Mouse (Mus musculus) forebrain, embryonic 11.5 days (tissue): ENCODE data around the gene Mcrs1. TPM values are rescaled to one million over a fixed set of nuclear protein-coding genes. Genes with fewer than 3 reads are reported as not detected.
"Not testable (repeated sequence)": the region's sequence is repeated elsewhere in the genome, so short reads cannot be mapped to it uniquely, and the experiment has no call there.

Experiments
- ATAC-seq: fragments of 200-750 bp; cut with Nextera tagmentation; replicated peaks from 2 replicates; pipeline ENCODE4 v1.8.0; 2017; ENCODE audit warnings: moderate TSS enrichment; ENCODE audit not compliant: low FRiP score
- DNase-seq: peaks from one replicate; pipeline ENCODE4 v3.0.0-alpha.2; 2017; ENCODE audit warnings: low spot score
- H3K27ac ChIP-seq: fragments of 300-500 bp; sonication (generic); 2 replicates; pipeline ENCODE4 v1.5.1; 2014; ENCODE audit warnings: low read depth, low read length
- H3K27me3 ChIP-seq: fragments of 300-500 bp; sonication (generic); 2 replicates; pipeline ENCODE4 v1.6.1; 2014; ENCODE audit warnings: mild to moderate bottlenecking, low read length, mixed read lengths; ENCODE audit not compliant: control insufficient read depth, insufficient read depth
- H3K36me3 ChIP-seq: fragments of 300-500 bp; sonication (generic); 2 replicates; pipeline ENCODE4 v1.6.1; 2014; ENCODE audit warnings: mild to moderate bottlenecking, low read length, moderate library complexity, mixed read lengths; ENCODE audit not compliant: control insufficient read depth, insufficient read depth
- H3K4me1 ChIP-seq: fragments of 300-500 bp; sonication (generic); replicated peaks from 2 replicates; pipeline ENCODE4 v1.6.1; 2014; ENCODE audit warnings: low read length, mixed read lengths; ENCODE audit not compliant: control insufficient read depth, insufficient read depth
- H3K4me2 ChIP-seq: fragments of 300-500 bp; sonication (generic); 2 replicates; pipeline ENCODE4 v1.6.1; 2014; ENCODE audit warnings: low read depth, mild to moderate bottlenecking, low read length, moderate library complexity, mixed read lengths; ENCODE audit not compliant: severe bottlenecking
- H3K4me3 ChIP-seq: fragments of 300-500 bp; sonication (generic); 2 replicates; pipeline ENCODE4 v1.5.1; 2014; ENCODE audit warnings: low read depth, low read length
- H3K9ac ChIP-seq: fragments of 300-500 bp; sonication (generic); 2 replicates; pipeline ENCODE4 v1.6.1; 2014; ENCODE audit warnings: low read length
- H3K9me3 ChIP-seq: fragments of 300-500 bp; sonication (generic); 2 replicates; pipeline ENCODE4 v1.6.1; 2016; ENCODE audit warnings: low read length, mixed read lengths; ENCODE audit not compliant: control insufficient read depth
- WGBS: fragments of 180-500 bp; shearing (Covaris S2); extraction: QIAGEN DNeasy Blood & Tissue Kit; methylation state at CpG from one replicate; pipeline ENCODE4 v1.1.7; 2014; 5-methylcytosine and 5-hydroxymethylcytosine counted together
- polyA plus RNA-seq: library from polyadenylated mRNA; unstranded; fragments of >200 nt; fragmentation: Nextera tagmentation; extraction: Ambion mirVana; gene quantifications from 2 replicates; pipeline ENCODE4 v1.2.1, GENCODE M21; 2014

Mcrs1 gene
- polyA plus RNA-seq, 1 experiment from 2014 or later = 194 TPM

GRCm38 (mm10) chr15:99254477-99255005, 2.8 kb upstream of the Mcrs1 start:
- ATAC-seq (no peak), DNase-seq (no peak)
- Histone ChIP-seq H3K36me3 (no peaks in the 10 kb centered on the region), H3K4me2 (no peak overlapping the region), H3K9me3 (no peaks in the 10 kb centered on the region), H3K9ac (no peak overlapping the region), H3K4me1 (no peaks in the 10 kb centered on the region), H3K27me3 (no peaks in the 10 kb centered on the region), H3K4me3 (no peak overlapping the region), H3K27ac (no peak overlapping the region)
- WGBS = 94% methylated on average over 2 of the region's 2 CpGs

- Histone ChIP-seq H3K9me3 (no peaks in the 10 kb centered on the region), H3K27me3 (no peaks in the 10 kb centered on the region), H3K4me3 (no peak overlapping the region), H3K9ac (no peak overlapping the region), H3K4me1 (no peaks in the 10 kb centered on the region), H3K36me3 (no peaks in the 10 kb centered on the region), H3K27ac (no peak overlapping the region), H3K4me2 (no peak overlapping the region)
- WGBS = 93% methylated on average over 6 of the region's 6 CpGs
- no peak for DNase-seq
- no peak for ATAC-seq
These were observed 2.0 kb upstream of the Mcrs1 start for GRCm38 (mm10) chr15:99253772-99254171.

GRCm38 (mm10) chr15:99253175-99253479, 1.4 kb upstream of the Mcrs1 start:
- not testable (repeated sequence) for ATAC-seq, H3K27me3 ChIP-seq, H3K4me3 ChIP-seq, H3K36me3 ChIP-seq, H3K27ac ChIP-seq, H3K9me3 ChIP-seq, H3K9ac ChIP-seq, DNase-seq, H3K4me1 ChIP-seq, H3K4me2 ChIP-seq
- 48% methylated on average over 2 of the region's 2 CpGs for WGBS

DNA sequence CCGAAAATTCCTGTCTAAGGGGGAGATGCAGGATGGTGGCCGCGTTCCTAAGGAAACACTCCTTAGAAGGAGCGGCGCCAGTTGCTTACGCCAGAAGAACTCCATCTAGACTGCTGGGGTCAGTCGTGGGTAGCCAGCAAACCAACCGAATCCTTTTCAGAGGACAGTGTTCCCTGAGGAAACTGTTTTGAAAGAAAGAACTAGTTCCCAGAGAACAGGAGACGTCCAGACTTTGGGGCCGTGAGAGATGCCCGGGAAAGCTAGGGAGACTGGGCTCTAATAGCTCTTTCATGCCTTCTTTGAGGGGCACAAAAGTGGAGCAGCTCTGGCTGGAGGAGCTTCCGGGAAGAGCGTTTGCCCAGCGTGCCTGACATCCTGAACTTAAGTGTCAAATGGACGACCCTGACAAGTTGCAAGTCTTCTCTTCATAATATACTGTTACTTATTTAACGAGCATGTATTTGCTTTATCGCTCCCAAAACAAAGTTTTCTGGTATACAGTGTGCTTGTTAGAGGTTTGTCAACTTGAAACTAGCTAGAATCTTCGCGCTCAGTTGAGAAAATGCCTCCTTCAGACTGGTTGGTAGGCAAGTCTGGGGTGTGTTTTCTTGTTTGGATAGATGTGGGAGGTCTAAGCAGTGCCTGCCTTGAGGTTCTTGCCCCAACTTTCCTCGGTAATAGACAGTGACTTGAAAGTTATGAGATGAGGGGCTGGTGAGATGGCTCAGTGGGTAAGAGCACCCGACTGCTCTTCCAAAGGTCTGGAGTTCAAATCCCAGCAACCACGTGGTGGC, 817 bp upstream of the Mcrs1 start:
- no peak for DNase-seq
- WGBS = 5% methylated on average over 22 of the region's 22 CpGs
- Histone ChIP-seq H3K9me3 (no peaks in the 10 kb centered on the region), H3K4me2 (peak overlapping the region; percentile 71), H3K9ac (peak overlapping the region; percentile 70), H3K27ac (peak overlapping the region; percentile 91), H3K4me1 (no peaks in the 10 kb centered on the region), H3K4me3 (peak overlapping the region; percentile 67), H3K27me3 (no peaks in the 10 kb centered on the region), H3K36me3 (peaks cover 4% of the 10 kb centered on the region; the same call in 1 of the 2 replicates)
- peak; percentile 34 for ATAC-seq

- DNase-seq = not testable (repeated sequence)
These were observed 650 bp downstream of the Mcrs1 start for GRCm38 (mm10) chr15:99251111-99251510.

GRCm38 (mm10) chr15:99249938-99250337, 1.8 kb downstream of the Mcrs1 start:
- H3K9ac ChIP-seq = no peak overlapping the region
- H3K4me3 ChIP-seq = no peak overlapping the region
- H3K27me3 ChIP-seq = no peaks in the 10 kb centered on the region
- DNase-seq (no peak), ATAC-seq (no peak)
- no peaks in the 10 kb centered on the region for H3K9me3 ChIP-seq
- no peak overlapping the region for H3K27ac ChIP-seq
- 92% methylated on average over 11 of the region's 11 CpGs for WGBS
- no peak overlapping the region for H3K4me2 ChIP-seq
- no peaks in the 10 kb centered on the region for H3K4me1 ChIP-seq
- peaks cover 5% of the 10 kb centered on the region; the same call in 1 of the 2 replicates for H3K36me3 ChIP-seq

More at GRCm38 (mm10) chr15:99251111-99251510, 650 bp downstream of the Mcrs1 start:
- under 1% methylated on average over 14 of the region's 15 CpGs for WGBS
- ATAC-seq = peak; percentile 15
- H3K9ac ChIP-seq = peak overlapping the region; percentile 41
- H3K27ac ChIP-seq, H3K36me3 ChIP-seq, H3K27me3 ChIP-seq, H3K4me1 ChIP-seq, H3K9me3 ChIP-seq: not testable (repeated sequence)
- H3K4me2 ChIP-seq = peak overlapping the region; percentile 71
- peak overlapping the region; percentile 67 for H3K4me3 ChIP-seq

GRCm38 (mm10) chr15:99248972-99249371, 2.8 kb downstream of the Mcrs1 start:
- peaks cover 8% of the 10 kb centered on the region; the same call in 1 of the 2 replicates for H3K36me3 ChIP-seq
- no peaks in the 10 kb centered on the region for H3K9me3 ChIP-seq
- no peak overlapping the region for H3K4me3 ChIP-seq
- 93% methylated on average over 9 of the region's 9 CpGs for WGBS
- DNase-seq (no peak), ATAC-seq (no peak)
- no peaks in the 10 kb centered on the region for H3K27me3 ChIP-seq
- no peak overlapping the region for H3K9ac ChIP-seq
- no peak overlapping the region for H3K4me2 ChIP-seq
- H3K4me1 ChIP-seq = no peaks in the 10 kb centered on the region
- no peak overlapping the region for H3K27ac ChIP-seq

DNA sequence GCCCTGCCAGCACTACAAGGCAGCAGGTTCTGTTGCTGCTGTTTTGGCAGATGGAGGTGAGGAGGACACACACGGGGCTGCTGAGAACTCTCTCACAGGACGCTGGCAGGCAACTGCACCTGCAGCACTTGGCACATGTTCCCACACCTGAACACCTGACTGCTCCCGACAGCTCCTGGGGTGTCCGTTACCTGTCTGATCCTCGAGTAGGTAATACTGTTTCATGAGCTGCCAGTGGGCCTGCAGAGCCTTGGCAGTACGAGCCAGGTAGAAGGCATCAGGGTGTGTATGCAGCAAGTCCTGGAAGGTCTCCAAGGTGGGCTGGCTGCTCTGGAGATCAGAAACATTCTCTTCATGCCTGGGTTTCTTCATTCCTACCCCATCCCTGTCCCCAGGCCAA, 5.0 kb downstream of the Mcrs1 start:
- not testable (repeated sequence) for H3K9me3 ChIP-seq, H3K4me1 ChIP-seq, H3K4me3 ChIP-seq, ATAC-seq, H3K27me3 ChIP-seq, H3K36me3 ChIP-seq, DNase-seq, H3K27ac ChIP-seq, H3K9ac ChIP-seq, H3K4me2 ChIP-seq
- 94% methylated on average over 6 of the region's 6 CpGs for WGBS

- Histone ChIP-seq H3K36me3 (peaks cover 3% of the 10 kb centered on the region; the same call in 1 of the 2 replicates), H3K9me3 (no peaks in the 10 kb centered on the region), H3K27ac (no peak overlapping the region), H3K4me2 (no peak overlapping the region), H3K9ac (no peak overlapping the region), H3K27me3 (no peaks in the 10 kb centered on the region), H3K4me3 (no peak overlapping the region), H3K4me1 (no peaks in the 10 kb centered on the region)
- ATAC-seq = no peak
- DNase-seq = no peak
- whole genome bisulfite sequencing = 94% methylated on average over 10 of the region's 10 CpGs
These were observed 9.7 kb downstream of the Mcrs1 start for GRCm38 (mm10) chr15:99242045-99242444.
